Mouse (Mus musculus) forebrain, embryonic 13.5 days (tissue): ENCODE measurements at regions not wholly inside any gene's neighbourhood (a gene's known extent, or its start where the extent isn't known, plus 50 kb on each side); places are given as distances from the start of the nearest gene placed in this dataset. TPM values are rescaled to one million over a fixed set of nuclear protein-coding genes. Genes with fewer than 3 reads are reported as not detected.
A peak's percentile ranks its signal among the peaks of the same experiment; 100 is the strongest.

ENCODE experiments used
- ATAC-seq: fragments of 200-750 bp; cut with Nextera tagmentation; 2 replicates; pipeline ENCODE4 v1.8.0; 2017
- H3K27ac ChIP-seq: fragments of 300-500 bp; sonication (generic); 2 replicates; pipeline ENCODE4 v1.5.1; 2015; ENCODE audit warnings: inconsistent platforms, mild to moderate bottlenecking, moderate library complexity
- H3K27me3 ChIP-seq: fragments of 300-500 bp; sonication (generic); 2 replicates; pipeline ENCODE4 v1.6.1; 2015; ENCODE audit warnings: mild to moderate bottlenecking, inconsistent platforms
- H3K36me3 ChIP-seq: fragments of 300-500 bp; sonication (generic); 2 replicates; pipeline ENCODE4 v1.6.1; 2015; ENCODE audit warnings: mild to moderate bottlenecking, inconsistent platforms; ENCODE audit not compliant: poor library complexity, severe bottlenecking
- H3K4me1 ChIP-seq: fragments of 300-500 bp; sonication (generic); 2 replicates; pipeline ENCODE4 v1.6.1; 2015; ENCODE audit warnings: inconsistent platforms
- H3K4me2 ChIP-seq: fragments of 300-500 bp; sonication (generic); 2 replicates; pipeline ENCODE4 v1.6.1; 2015; ENCODE audit warnings: inconsistent platforms, mild to moderate bottlenecking, moderate library complexity
- H3K4me3 ChIP-seq: fragments of 300-500 bp; sonication (generic); 2 replicates; pipeline ENCODE4 v1.5.1; 2015; ENCODE audit warnings: mild to moderate bottlenecking, inconsistent platforms
- H3K9ac ChIP-seq: fragments of 300-500 bp; sonication (generic); 2 replicates; pipeline ENCODE4 v1.6.1; 2015; ENCODE audit warnings: mild to moderate bottlenecking, inconsistent platforms
- H3K9me3 ChIP-seq: fragments of 300-500 bp; sonication (generic); replicated peaks from 2 replicates; pipeline ENCODE4 v1.6.1; 2016; ENCODE audit warnings: inconsistent platforms
- WGBS: fragments of 180-500 bp; shearing (Covaris S2); methylation state at CpG from one replicate; pipeline ENCODE4 v1.1.7; 2015; 5-methylcytosine and 5-hydroxymethylcytosine counted together
- microRNA-seq: library from miRNA; unstranded; fragments of <30 nt; microRNA quantifications from one replicate; pipeline ENCODE4, GENCODE M21; 2016

- no peak overlapping the region for H3K4me2 ChIP-seq
- no peaks in the 10 kb centered on the region for H3K27me3 ChIP-seq
- no peaks in the 10 kb centered on the region for H3K36me3 ChIP-seq
- H3K27ac ChIP-seq = no peak overlapping the region
- 75% methylated on average over 3 of the region's 3 CpGs for WGBS
- H3K9ac ChIP-seq = no peak overlapping the region
- H3K4me1 ChIP-seq = no peaks in the 10 kb centered on the region
- no peaks in the 10 kb centered on the region for H3K9me3 ChIP-seq
- 0 out of 2 replicates have a peak, but pooled peaks have one; percentile 36 for ATAC-seq
- no peak overlapping the region for H3K4me3 ChIP-seq
Observed at GRCm38 (mm10) chr8:5800594-5800993, 695.4 kb upstream of the Slc10a2 start.

GRCm38 (mm10) chr8:5756366-5756765 is 651.2 kb upstream of the Slc10a2 start:
- no peaks in the 10 kb centered on the region for H3K27me3 ChIP-seq
- H3K9ac ChIP-seq = no peak overlapping the region
- no peaks in the 10 kb centered on the region for H3K36me3 ChIP-seq
- ATAC-seq = no peak
- H3K27ac ChIP-seq = no peak overlapping the region
- no peak overlapping the region for H3K4me2 ChIP-seq
- H3K4me1 ChIP-seq = no peaks in the 10 kb centered on the region
- 89% methylated on average over 1 of the region's 1 CpGs for WGBS
- no peak overlapping the region for H3K4me3 ChIP-seq
- no peaks in the 10 kb centered on the region for H3K9me3 ChIP-seq

DNA sequence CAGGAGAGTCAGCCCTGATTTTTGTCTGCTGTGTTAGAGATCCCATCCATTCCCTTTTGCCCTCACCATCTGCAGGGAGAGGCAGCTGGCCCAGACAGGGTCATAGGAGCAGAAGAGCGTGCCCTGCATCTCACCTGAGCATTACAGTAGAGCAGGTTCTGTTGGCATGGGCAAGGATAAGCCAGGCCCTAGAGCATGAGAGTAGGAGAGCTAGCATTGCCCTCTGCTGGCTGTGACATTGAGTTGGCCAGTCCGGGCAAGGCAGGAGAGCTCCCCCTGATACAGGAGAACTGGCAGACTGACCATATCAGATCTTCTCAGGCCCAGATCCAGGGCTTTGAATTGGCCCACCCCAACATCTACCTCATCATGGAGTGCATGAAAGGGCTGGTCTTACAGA is 634.4 kb upstream of the Slc10a2 start:
- Histone ChIP-seq H3K9me3 (no peaks in the 10 kb centered on the region), H3K27me3 (no peaks in the 10 kb centered on the region), H3K4me2 (no peak overlapping the region), H3K36me3 (no peaks in the 10 kb centered on the region), H3K4me3 (no peak overlapping the region), H3K4me1 (no peaks in the 10 kb centered on the region), H3K27ac (no peak overlapping the region), H3K9ac (no peak overlapping the region)
- ATAC-seq = no peak
- WGBS = 87% methylated on average over 2 of the region's 2 CpGs

DNA sequence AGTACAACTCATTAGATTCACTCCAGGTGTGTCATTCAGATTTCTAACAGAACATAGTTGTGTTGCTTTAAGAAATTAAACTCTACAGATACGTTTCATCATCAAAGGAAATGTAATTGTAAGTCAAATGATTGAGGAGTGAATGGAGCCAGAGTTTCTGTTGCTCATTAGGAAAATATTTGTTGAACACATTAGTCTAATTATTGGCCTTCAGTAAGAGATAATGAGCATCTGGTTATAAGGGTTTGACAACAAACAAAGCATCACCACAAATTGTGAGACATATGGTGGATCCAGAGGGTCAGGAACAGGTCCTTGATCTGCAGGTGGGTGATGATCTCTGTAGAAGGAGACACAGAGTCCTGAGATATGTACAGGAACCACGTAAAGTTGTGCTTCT is 622.3 kb upstream of the Slc10a2 start:
- WGBS = 64% methylated on average over 2 of the region's 2 CpGs
- H3K4me2 ChIP-seq = no peak overlapping the region
- no peaks in the 10 kb centered on the region for H3K9me3 ChIP-seq
- no peak overlapping the region for H3K9ac ChIP-seq
- no peak overlapping the region for H3K27ac ChIP-seq
- H3K4me3 ChIP-seq = no peak overlapping the region
- no peaks in the 10 kb centered on the region for H3K4me1 ChIP-seq
- no peaks in the 10 kb centered on the region for H3K36me3 ChIP-seq
- no peak for ATAC-seq
- no peaks in the 10 kb centered on the region for H3K27me3 ChIP-seq

- H3K27me3 ChIP-seq = no peaks in the 10 kb centered on the region
- H3K4me1 ChIP-seq = no peaks in the 10 kb centered on the region
- no peaks in the 10 kb centered on the region for H3K36me3 ChIP-seq
- no peak overlapping the region for H3K4me2 ChIP-seq
- H3K9ac ChIP-seq = no peak overlapping the region
- ATAC-seq = no peak
- H3K4me3 ChIP-seq = no peak overlapping the region
- no peak overlapping the region for H3K27ac ChIP-seq
- H3K9me3 ChIP-seq = no peaks in the 10 kb centered on the region
Observed at GRCm38 (mm10) chr8:5687999-5688398, 582.8 kb upstream of the Slc10a2 start.

DNA sequence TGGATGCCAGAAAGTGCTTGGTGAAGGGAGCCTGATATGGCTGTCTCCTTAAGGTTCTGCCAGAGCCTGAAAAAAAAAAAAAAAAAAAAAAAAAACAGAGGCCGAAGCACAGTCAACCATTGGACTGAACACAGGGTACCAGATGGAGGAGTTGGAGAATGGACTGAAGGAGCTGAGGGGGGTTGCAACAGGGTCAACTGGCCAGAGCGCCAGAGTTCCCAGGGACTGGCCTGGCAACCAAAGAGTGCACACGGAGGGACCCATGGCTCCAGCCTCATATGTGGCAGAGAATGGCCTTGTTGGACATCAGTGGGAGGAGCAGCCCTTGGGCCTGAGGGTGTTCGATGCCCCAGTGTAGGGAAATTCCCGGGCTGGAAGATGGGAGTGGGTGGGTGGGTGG is 569.8 kb upstream of the Slc10a2 start:
- Histone ChIP-seq H3K9ac (no peak overlapping the region), H3K36me3 (no peaks in the 10 kb centered on the region), H3K9me3 (no peaks in the 10 kb centered on the region), H3K4me2 (no peak overlapping the region), H3K4me1 (no peaks in the 10 kb centered on the region), H3K4me3 (no peak overlapping the region), H3K27ac (no peak overlapping the region), H3K27me3 (no peaks in the 10 kb centered on the region)
- no peak for ATAC-seq
- WGBS = 81% methylated on average over 5 of the region's 5 CpGs

Small RNA genes lying in the stretch of these regions (microRNA-seq; reads per million reads assigned to microRNA genes)
- not detected for gene Gm22565
